Mouse (Mus musculus) ES-Bruce4 (cell line): ENCODE results near the gene Ccdc60.

Experiments used
- CTCF ChIP-seq: IDR thresholded peaks from one replicate; pipeline ENCODE4 v1.8.1; 2011; ENCODE audit warnings: low read depth, low read length
- EP300 ChIP-seq: IDR thresholded peaks from 2 replicates; pipeline ENCODE4 v1.6.1; 2011; ENCODE audit warnings: low read depth, low read length; ENCODE audit not compliant: insufficient read depth
- POLR2A ChIP-seq: IDR thresholded peaks from one replicate; pipeline ENCODE4 v1.8.1; 2011; ENCODE audit warnings: low read length; ENCODE audit not compliant: insufficient read depth

DNA sequence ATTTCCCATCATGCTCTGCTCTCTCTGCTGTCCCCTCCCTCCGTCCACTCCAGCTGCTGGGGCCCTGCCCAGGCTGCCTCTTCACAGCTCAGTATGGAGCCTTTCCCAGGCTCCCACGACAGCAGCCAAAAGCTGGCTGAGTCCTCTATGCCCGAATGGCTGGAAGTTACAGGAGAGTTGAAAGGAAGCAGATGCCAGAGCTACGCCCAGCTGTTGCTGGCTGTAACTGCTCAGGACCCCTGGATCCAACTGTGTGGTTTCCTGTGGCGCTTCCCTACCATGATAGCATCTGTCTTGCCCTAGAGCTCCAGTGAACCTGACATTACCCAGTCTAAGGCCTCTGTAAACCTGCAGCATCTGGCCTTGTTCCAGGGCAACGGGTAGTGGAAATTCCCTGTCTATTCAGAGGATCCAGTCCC is 20.6 kb upstream of the Ccdc60 start:
- no peak for TF ChIP-seq CTCF
- no peak for TF ChIP-seq POLR2A
- no peak for TF ChIP-seq EP300
